Mouse (Mus musculus) liver, embryonic 18 days (tissue): Measurements from ENCODE around the gene Zfp354b. TPM values are rescaled to one million over a fixed set of nuclear protein-coding genes. Genes with fewer than 3 reads are reported as not detected.

Experiments
- polyA plus RNA-seq: library from polyadenylated mRNA; depleted of rRNA; stranded (reverse); fragments of >200 nt; gene quantifications from 2 replicates; pipeline ENCODE4 v1.2.3, GENCODE M21; 2012; rRNA removed

Gene Zfp354b
- polyA plus RNA-seq: 0.17 and 0.24 TPM in 2 replicates

GRCm38 (mm10) chr11:50931451-50931866 lies at the start of gene Zfp354b:
Zfp354b (minus strand) TSS chr11:50931633.

DNA sequence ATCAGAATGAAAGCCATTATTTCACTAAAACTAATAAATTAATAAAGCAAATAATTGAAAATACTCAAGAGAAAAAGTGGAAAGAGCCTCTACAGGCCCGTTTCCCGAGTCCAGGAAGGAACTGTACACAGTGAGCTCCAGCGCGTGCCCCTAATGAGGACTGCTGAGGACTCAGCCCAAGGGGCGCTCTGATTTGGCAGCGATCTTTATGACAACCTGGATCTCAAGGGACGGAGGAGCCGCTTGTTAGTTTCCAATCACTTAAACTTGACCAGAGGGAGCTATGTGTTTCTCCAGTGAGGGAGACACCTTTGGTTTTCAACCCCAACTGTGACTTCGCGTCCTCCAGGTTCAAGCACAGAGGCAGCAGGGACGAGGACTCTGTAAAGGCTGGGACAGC lies 34.8 kb upstream of the Zfp354b start, which contains the start of gene Olfr1378:
Olfr1378 (plus strand) TSS at position 301 of the 400 bp plus-strand sequence.

DNA sequence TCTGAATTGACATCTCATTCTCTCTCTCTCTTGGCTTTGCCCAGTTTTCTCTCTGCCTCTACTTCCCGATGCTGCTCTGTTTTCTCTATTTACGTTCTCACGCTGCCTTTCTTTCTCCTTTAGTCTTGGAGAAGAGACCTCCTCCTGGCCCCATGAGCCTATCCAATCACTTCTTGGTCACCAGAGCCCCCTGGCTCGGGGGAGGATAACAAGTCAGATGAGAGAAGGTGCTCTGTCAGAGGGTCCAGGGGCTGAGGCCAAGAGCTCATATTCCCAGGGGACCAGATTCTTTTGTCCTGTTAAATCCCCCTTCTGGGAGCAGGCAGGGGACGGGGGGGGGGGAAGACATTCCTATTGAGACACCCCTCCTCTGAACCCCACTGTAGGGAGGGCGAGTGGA lies 22.2 kb upstream of the Zfp354b start, which contains the start of gene Prop1:
Prop1 (minus strand) TSS at position 101 of the 400 bp plus-strand sequence.

GRCm38 (mm10) chr11:50943506-50943905 lies 12.1 kb upstream of the Zfp354b start, which contains the start of gene 4933414I15Rik:
4933414I15Rik (minus strand) TSS chr11:50943765.

DNA sequence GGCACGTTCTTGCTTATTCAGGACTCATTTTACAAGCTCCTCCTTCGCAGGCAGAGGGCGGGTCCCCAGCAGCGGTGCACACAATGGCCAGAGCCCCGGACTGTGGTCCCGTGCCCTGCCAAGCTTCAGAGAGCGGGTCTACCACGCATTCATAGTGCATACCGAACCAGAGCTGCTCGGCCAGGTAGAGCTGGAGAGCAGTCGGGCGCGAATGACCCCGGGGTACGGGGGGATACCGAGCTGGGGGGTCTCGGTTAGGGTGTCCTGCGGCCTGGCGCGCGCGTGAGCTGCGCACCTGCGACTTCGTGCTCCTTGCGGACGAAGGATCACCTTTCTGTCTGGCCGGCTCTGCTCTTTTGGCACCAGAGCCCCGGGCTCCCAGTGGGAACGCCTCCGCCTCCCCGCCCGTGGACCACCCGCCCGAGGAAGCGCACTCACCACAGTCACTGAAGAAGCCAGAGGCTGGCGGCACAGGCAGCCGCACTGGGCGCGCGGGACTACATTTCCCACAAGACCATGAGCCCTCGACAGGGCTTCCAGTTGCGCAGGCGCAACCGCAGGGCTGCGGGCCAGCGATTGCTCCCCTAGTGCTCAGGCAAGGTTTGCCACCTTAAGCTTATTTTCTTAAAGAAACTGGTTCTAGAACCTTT lies 15.6 kb downstream of the Zfp354b start, which contains the start of gene Zfp2:
Zfp2 (minus strand) TSS at position 495 of the 650 bp plus-strand sequence.

DNA sequence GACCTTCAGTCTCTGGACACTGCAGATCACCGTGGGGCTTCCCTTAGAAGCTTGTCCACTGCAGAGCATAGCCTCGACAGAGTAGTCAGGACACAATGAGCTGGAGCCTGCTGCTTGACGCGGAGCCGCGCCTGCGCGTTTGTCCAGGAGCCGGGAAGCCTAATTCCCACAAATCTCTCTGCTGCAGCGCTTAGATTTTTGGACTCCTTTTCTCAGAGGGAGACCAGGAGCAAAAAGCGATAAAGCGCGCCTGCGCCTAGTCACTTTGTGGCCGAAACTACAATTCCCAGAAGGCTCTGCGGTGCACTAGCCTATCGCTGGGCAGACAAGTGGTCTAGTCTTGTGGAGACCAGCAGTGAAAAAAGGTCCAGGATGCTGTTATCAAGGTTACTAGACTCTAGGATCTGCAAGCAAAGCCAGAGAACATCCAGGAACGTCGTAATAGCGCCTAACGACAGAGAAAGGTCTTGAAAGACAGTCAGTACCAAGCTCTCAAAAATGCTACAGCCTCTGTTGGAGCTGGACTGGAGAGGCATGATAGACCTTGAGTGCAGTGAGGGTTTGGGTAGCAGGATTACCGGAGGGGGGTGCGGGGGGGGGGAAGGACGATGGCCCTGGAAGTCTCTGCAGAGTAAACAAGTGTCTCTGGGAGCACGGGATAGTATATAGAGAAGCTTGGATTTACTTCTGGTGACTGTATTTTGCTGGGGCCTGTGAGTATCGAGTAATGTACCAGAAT lies 43.9 kb downstream of the Zfp354b start, which contains the start of gene Zfp454:
Zfp454 (minus strand) TSS at position 262 of the 739 bp plus-strand sequence.

Other genes with a start within 250 kb of the Zfp354b start
- gene Zfp354c, start 103.9 kb downstream of the Zfp354b start, polyA plus RNA-seq: 0.32 and 0.48 TPM in 2 replicates
- gene Zfp879, start 90.1 kb downstream of the Zfp354b start, polyA plus RNA-seq: 0.08 and 0.11 TPM in 2 replicates
- gene Grm6, start 80.9 kb downstream of the Zfp354b start, polyA plus RNA-seq: 0.06 and 0.08 TPM in 2 replicates
- gene Zfp454, start 44.0 kb downstream of the Zfp354b start, polyA plus RNA-seq: 0.20 and 0.23 TPM in 2 replicates
- gene Zfp2, start 15.5 kb downstream of the Zfp354b start, polyA plus RNA-seq: 0.66 and 0.73 TPM in 2 replicates
- not detected in 2 replicates for gene 4933414I15Rik, start 12.1 kb upstream of the Zfp354b start, polyA plus RNA-seq
- 0.02 and 0.04 TPM in 2 replicates for gene Prop1, start 22.1 kb upstream of the Zfp354b start, polyA plus RNA-seq
- not detected in 2 replicates for gene Olfr1378, start 34.9 kb upstream of the Zfp354b start, polyA plus RNA-seq
- not detected in 2 replicates for gene Olfr1377, start 50.3 kb upstream of the Zfp354b start, polyA plus RNA-seq
- not detected in 2 replicates for gene Olfr51, start 72.0 kb upstream of the Zfp354b start, polyA plus RNA-seq
- not detected in 2 replicates for gene Olfr54, start 82.6 kb upstream of the Zfp354b start, polyA plus RNA-seq
- gene Olfr1375, start 116.5 kb upstream of the Zfp354b start, polyA plus RNA-seq: not detected in 2 replicates
- gene Zfp354a, start 127.6 kb upstream of the Zfp354b start, polyA plus RNA-seq: 1.8 and 2.6 TPM in 2 replicates